Mouse (Mus musculus): Measurements from ENCODE around the gene Trappc4. TPM values are rescaled to one million over a fixed set of nuclear protein-coding genes. Genes with fewer than 3 reads are reported as not detected.

Gene Trappc4
- 207 and 215 TPM in 2 replicates for polyA plus RNA-seq (2012; rRNA removed)

GRCm38 (mm10) chr9:44406906-44407751, at the start of gene Trappc4, which contains the start of gene Rps25:
Gene Trappc4, minus strand, starts transcription at chr9:44407600.
Gene Rps25, plus strand, starts transcription at chr9:44407139.

GRCm38 (mm10) chr9:44454891-44455220, 47.5 kb upstream of the Trappc4 start, which contains the start of gene Upk2:
Gene Upk2, minus strand, starts transcription at chr9:44454976.

GRCm38 (mm10) chr9:44440961-44441360, 33.6 kb upstream of the Trappc4 start, which contains the start of gene Foxr1:
Gene Foxr1, minus strand, starts transcription at chr9:44441136.

DNA sequence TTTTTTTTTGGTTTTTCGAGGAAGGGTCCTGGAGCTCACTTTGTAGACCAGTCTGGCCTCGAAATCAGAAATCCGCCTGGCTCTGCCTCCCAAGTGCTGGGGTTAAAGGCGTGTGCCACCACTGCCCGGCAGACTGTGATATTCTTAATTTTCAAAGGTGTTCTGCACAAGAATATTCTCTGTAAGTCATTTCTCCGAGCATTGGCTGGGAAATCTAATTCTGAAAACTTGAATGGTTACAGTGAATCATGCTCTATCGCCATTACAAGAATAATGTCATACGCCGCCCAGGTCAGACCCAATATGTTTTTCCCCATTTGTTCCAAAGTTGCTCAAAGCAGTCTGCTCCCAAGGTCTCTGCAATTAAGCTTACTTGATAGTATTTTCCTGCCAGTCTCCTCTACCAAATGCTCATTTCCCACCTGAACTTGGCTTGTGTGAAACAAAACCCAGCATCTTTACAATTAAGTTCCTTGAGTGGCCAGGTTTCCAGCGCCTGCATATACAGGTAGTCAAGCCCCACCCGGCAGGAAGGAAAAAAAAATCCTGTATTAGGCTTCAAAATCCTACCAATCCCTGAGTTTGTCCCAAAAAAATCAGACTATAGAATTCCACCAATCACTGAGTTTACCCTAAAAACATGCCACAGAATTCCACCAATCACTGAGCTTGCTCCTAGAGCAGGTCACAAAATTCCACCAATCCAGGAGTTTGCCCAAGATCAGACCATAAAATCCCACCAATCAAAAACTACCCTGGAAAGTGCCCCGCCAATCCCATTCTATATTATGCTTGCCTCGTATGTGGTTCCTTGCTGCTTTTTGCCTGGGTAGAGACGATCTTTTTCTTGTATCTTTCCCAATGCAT, 11.4 kb upstream of the Trappc4 start, which contains the start of gene Ccdc84:
Gene Ccdc84, minus strand, starts transcription at position 51 of the 867 bp plus-strand sequence.

DNA sequence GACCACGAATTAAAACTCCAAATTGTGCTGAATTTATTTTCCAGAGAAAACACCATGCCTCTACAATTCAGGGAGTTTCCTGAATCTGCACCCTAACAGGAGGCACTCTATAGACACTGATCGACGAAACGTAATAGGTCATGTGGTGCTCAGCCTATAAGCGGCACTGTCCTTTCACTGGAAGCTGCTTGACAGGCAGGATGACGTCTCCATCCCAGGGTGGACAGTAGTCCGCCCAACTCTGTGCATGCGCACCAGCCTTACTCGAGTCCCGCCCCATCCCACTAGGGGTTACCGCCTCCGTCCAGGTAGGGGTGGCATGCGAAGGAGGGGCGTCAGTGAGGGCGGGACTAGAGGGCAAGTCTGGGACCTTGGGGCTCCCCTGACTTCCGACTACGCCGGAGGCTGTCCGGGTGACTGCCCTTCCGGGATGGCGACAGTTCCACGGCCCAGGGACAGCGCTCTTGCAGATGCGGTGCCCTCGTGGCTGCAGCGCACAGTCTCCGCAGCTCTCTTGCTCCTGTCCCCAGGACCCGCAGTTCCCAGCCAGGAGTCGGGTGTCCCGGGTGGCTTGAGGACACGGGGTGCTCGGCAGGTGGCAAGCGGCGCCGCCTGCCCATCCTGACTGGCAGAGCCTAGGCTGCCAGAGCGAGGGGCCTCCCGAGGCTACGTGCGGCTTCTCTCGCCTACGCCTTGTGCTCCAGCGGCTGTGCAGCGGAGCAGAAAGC, 10.6 kb downstream of the Trappc4 start, which contains the start of gene Slc37a4:
Gene Slc37a4, plus strand, starts transcription at position 169 of the 728 bp plus-strand sequence.

DNA sequence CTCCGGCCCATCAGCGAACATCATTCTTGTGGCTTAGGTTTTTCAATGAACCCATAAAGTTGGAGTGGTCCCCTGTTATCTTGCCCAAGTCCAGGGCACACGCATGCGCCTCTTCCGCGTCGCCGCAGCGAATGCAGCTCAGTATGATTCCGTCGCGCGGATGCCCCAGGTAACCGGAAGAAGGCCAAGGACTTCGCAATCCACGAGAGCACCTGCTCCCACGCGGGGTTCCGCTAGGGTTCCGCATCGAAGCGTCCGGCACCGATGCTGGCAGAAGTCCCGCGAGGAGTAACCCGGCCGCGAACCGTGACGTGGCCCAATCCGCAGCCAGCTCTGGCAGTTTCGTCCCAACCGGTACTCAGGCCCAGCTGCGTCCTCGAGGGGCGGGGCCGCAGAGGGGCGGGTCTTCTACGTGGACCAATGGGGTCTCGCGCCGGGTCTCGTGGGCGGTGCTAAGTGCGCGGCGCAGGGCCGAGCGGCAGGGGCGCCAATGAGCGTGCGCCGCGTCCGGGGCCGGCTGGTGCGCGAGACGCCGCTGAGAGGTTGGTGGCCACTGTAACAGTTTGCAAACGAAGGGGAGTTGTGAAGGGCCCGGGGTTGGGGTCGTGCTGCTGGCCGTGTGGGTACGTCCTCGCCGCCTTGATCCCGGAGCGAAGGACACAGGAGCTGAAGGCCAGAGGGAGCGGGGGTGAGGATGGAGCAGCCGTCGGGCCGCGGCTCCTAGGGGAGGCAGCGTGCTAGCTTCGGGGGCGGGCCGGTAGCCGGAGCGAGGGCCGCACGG, 28.2 kb downstream of the Trappc4 start, which contains the start of gene Hyou1:
Gene Hyou1, plus strand, starts transcription at position 437 of the 781 bp plus-strand sequence.

GRCm38 (mm10) chr9:44361190-44361917, 46.0 kb downstream of the Trappc4 start, which contains the start of gene Vps11:
Gene Vps11, minus strand, starts transcription at chr9:44361670.

Other genes with a start within 250 kb of the Trappc4 start
- gene Cbl, start 173.6 kb downstream of the Trappc4 start, polyA plus RNA-seq (2012; rRNA removed), result 22.3 and 23.5 TPM in 2 replicates
- 1.2 and 2.8 TPM in 2 replicates for gene Ccdc153, start 166.9 kb downstream of the Trappc4 start, polyA plus RNA-seq (2012; rRNA removed)
- 0.75 and 0.79 TPM in 2 replicates for gene Pdzd3, start 156.1 kb downstream of the Trappc4 start, polyA plus RNA-seq (2012; rRNA removed)
- 3.6 and 3.8 TPM in 2 replicates for gene Nlrx1, start 139.0 kb downstream of the Trappc4 start, polyA plus RNA-seq (2012; rRNA removed)
- gene Abcg4, start 119.0 kb downstream of the Trappc4 start, polyA plus RNA-seq (2012; rRNA removed), result 82.8 and 93.4 TPM in 2 replicates
- 42.4 and 43.8 TPM in 2 replicates for gene Hinfp, start 101.9 kb downstream of the Trappc4 start, polyA plus RNA-seq (2012; rRNA removed)
- 56.8 and 62.1 TPM in 2 replicates for gene C2cd2l, start 87.3 kb downstream of the Trappc4 start, polyA plus RNA-seq (2012; rRNA removed)
- gene Dpagt1, start 81.6 kb downstream of the Trappc4 start, polyA plus RNA-seq (2012; rRNA removed), result 37.3 and 39.1 TPM in 2 replicates
- gene H2afx, start 72.9 kb downstream of the Trappc4 start, polyA plus RNA-seq (2012; rRNA removed), result 123 and 133 TPM in 2 replicates
- 37.8 and 38.9 TPM in 2 replicates for gene Hmbs, start 63.4 kb downstream of the Trappc4 start, polyA plus RNA-seq (2012; rRNA removed)
- 31.1 and 35.4 TPM in 2 replicates for gene Vps11, start 45.9 kb downstream of the Trappc4 start, polyA plus RNA-seq (2012; rRNA removed)
- 49.9 and 50.9 TPM in 2 replicates for gene Hyou1, start 28.1 kb downstream of the Trappc4 start, polyA plus RNA-seq (2012; rRNA removed)
- 60.4 and 61.0 TPM in 2 replicates for gene Slc37a4, start 10.7 kb downstream of the Trappc4 start, polyA plus RNA-seq (2012; rRNA removed)
- 785 and 795 TPM in 2 replicates for gene Rps25, start 461 bp downstream of the Trappc4 start, polyA plus RNA-seq (2012; rRNA removed)
- gene Ccdc84, start 11.0 kb upstream of the Trappc4 start, polyA plus RNA-seq (2012; rRNA removed), result 55.8 and 58.3 TPM in 2 replicates
- gene Foxr1, start 33.5 kb upstream of the Trappc4 start, polyA plus RNA-seq (2012; rRNA removed), result not detected in 2 replicates
- 0.08 TPM in 1 of 2 replicates, not detected in the other for gene Upk2, start 47.4 kb upstream of the Trappc4 start, polyA plus RNA-seq (2012; rRNA removed)
- 13.9 and 19.7 TPM in 2 replicates for gene Bcl9l, start 75.2 kb upstream of the Trappc4 start, polyA plus RNA-seq (2012; rRNA removed)
- not detected in 2 replicates for gene Cxcr5, start 154.3 kb upstream of the Trappc4 start, polyA plus RNA-seq (2012; rRNA removed)
- 47.4 and 48.5 TPM in 2 replicates for gene Ddx6, start 197.3 kb upstream of the Trappc4 start, polyA plus RNA-seq (2012; rRNA removed)

Measured in central nervous system, embryonic 18 days (tissue).